Mouse (Mus musculus) thymus, adult 2 months (tissue): ENCODE measurements around the gene Rimkla.

ENCODE experiments used
- CTCF ChIP-seq: fragments of 200-500 bp; IDR thresholded peaks from 2 replicates; pipeline ENCODE4 v1.5.1; 2012; ENCODE audit warnings: mild to moderate bottlenecking, control low read depth, low read length, moderate library complexity, borderline replicate concordance; ENCODE audit not compliant: control insufficient read depth, poor library complexity, insufficient read depth; ENCODE audit errors: extremely low read depth
- POLR2A ChIP-seq: fragments of 200-500 bp; IDR thresholded peaks from 2 replicates; pipeline ENCODE4 v1.6.1; 2012; ENCODE audit warnings: mild to moderate bottlenecking, low read length, control low read depth, moderate library complexity; ENCODE audit not compliant: control insufficient read depth, poor library complexity, insufficient read depth; ENCODE audit errors: extremely low read depth

DNA sequence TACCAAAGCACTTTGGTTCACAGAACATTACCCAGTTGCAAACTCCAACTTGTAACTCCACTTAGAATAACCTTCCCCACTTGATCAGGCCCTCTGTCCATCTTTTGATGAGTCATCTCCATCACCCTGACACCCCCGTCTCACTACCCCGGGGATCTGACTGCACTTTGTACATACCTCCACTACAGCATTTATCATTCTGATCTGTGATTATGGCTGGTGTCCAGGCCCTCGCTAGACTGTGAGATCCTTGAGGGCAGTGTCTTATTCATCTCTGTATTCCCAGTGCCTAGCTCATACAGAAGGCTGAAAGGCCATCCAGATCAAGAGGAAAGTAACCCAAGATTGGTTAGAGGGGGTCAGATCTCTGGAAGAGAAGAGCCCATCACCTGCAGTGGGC, 71.2 kb downstream of the Rimkla start:
- TF ChIP-seq CTCF (no peak), POLR2A (no peak)
